ENCODE assay signal across 32 mouse cellular contexts in genomic region chr8:125097140-125097539, GRCm38 (mm10).
"Had no signal": no experiment of that assay in that cellular context is flagged by ENCODE, and none has a peak within 500 bp of the region (broad histone marks: within the 10 kb centered on the region; RNA-seq: fewer than 3 reads in every experiment).

No protein-coding gene starts in this region.

- H3K9me3 ChIP-seq: heart, embryonic 10.5 days; heart, embryonic 12.5 days; heart, embryonic 13.5 days; heart, embryonic 15.5 days; hindbrain, embryonic 10.5 days; hindbrain, embryonic 12.5 days; hindbrain, embryonic 13.5 days; hindbrain, embryonic 15.5 days; intestine, embryonic 15.5 days; kidney, embryonic 15.5 days had no signal

- H3K4me2 ChIP-seq: heart, embryonic 11.5 days; heart, embryonic 12.5 days; heart, embryonic 13.5 days; heart, embryonic 15.5 days; hindbrain, embryonic 12.5 days; hindbrain, embryonic 13.5 days; hindbrain, embryonic 14.5 days; hindbrain, embryonic 15.5 days; intestine, embryonic 15.5 days; kidney, embryonic 15.5 days had no signal

- H3K4me3 ChIP-seq: heart, embryonic 10.5 days; heart, embryonic 12.5 days; heart, embryonic 13.5 days; heart, embryonic 15.5 days; hindbrain, embryonic 10.5 days; hindbrain, embryonic 12.5 days; hindbrain, embryonic 13.5 days; hindbrain, embryonic 15.5 days; intestine, embryonic 15.5 days; kidney, embryonic 15.5 days; layer of hippocampus, adult 2 months; left cerebral cortex, adult 2 months had no signal

- H3K36me3 ChIP-seq: heart, embryonic 12.5 days; heart, embryonic 15.5 days; hindbrain, embryonic 10.5 days; hindbrain, embryonic 12.5 days; hindbrain, embryonic 13.5 days; hindbrain, embryonic 15.5 days; intestine, embryonic 15.5 days; kidney, embryonic 15.5 days had no signal

- H3K9ac ChIP-seq: heart, embryonic 12.5 days; heart, embryonic 13.5 days; heart, embryonic 15.5 days; hindbrain, embryonic 12.5 days; hindbrain, embryonic 13.5 days; hindbrain, embryonic 14.5 days; hindbrain, embryonic 15.5 days; intestine, embryonic 15.5 days; kidney, embryonic 15.5 days had no signal

- H3K4me1 ChIP-seq: hindbrain, embryonic 12.5 days; hindbrain, embryonic 15.5 days; intestine, embryonic 15.5 days had no signal

- DNase-seq: heart, postnatal 10 days; heart, postnatal 14 days; heart, postnatal 36 days; heart, postnatal 4 days; kidney, adult 11 months; kidney, adult 18-20 months; kidney, adult 2 months; kidney, adult 8-10 months; kidney, adult 9 months; kidney, postnatal 10 days; kidney, postnatal 14 days; kidney, postnatal 25 days; kidney, postnatal 36 days; kidney, postnatal 4 days; layer of hippocampus, adult 9-11 months; layer of hippocampus, postnatal 36 days had no signal

- H3K27me3 ChIP-seq: heart, embryonic 12.5 days; heart, embryonic 13.5 days; heart, embryonic 15.5 days; hindbrain, embryonic 12.5 days; hindbrain, embryonic 13.5 days; hindbrain, embryonic 15.5 days; intestine, embryonic 15.5 days; kidney, embryonic 15.5 days had no signal

- H3K27ac ChIP-seq: heart, embryonic 10.5 days; heart, embryonic 13.5 days; heart, embryonic 15.5 days; hindbrain, embryonic 10.5 days; hindbrain, embryonic 12.5 days; hindbrain, embryonic 13.5 days; hindbrain, embryonic 14.5 days; hindbrain, embryonic 15.5 days; hindbrain, postnatal 0 days; intestine, embryonic 15.5 days; kidney, embryonic 15.5 days; kidney, postnatal 0 days; layer of hippocampus, adult 2 months; left cerebral cortex, adult 2 months had no signal
